Mouse (Mus musculus) bone marrow macrophage, adult 2 months (primary cell): ENCODE data around the gene Myl10.

Source experiments
- CTCF ChIP-seq: IDR thresholded peaks from 2 replicates; pipeline ENCODE4 v1.5.1; 2012; ENCODE audit warnings: low read depth, mild to moderate bottlenecking, low read length, moderate library complexity
- POLR2A ChIP-seq: IDR thresholded peaks from 2 replicates; pipeline ENCODE4 v1.6.1; 2012; ENCODE audit warnings: mild to moderate bottlenecking, low read depth, low read length, borderline replicate concordance

GRCm38 (mm10) chr5:136654481-136654880 is 38.5 kb upstream of the Myl10 start:
- TF ChIP-seq CTCF, result no peak
- TF ChIP-seq POLR2A, result no peak
